Comparison of ENCODE assay signal across 8 mouse cellular contexts in the genomic region with DNA sequence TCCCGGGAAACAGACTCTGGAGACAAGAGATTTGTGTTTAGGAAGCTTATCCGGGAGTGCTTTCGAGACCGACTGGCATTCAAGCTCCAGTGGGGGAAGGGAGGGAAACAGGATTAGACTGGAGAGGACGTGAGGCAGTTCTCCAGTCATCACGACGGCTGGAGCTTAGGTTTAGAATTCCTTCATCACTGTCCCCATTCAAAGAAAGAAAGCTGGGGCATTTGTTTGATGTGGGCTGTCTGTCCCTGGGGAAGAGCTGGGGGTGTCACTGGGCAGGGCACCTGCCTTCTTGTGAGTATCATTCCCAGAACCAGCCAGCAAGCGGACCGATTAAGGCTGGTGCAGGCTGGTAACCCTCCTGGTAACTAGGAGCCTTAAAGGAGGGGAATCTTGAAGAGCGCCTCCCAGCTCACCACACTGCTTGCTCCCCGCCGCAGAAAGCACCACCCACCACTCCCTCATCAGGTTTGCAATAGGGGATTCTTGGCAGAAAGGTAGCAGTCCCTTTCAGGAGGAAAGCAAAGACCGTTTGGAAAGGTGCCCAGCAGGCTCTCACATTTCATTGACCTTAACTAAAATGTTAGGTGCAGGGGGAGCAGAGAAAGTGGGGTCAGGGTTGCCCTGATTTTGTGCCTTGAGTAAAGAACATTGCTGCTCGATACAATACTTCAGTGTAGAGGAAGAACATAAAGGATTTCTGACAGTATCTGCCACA. TPM values are rescaled to one million over a fixed set of nuclear protein-coding genes. Genes with fewer than 3 reads are reported as not detected.
A peak's percentile ranks its signal among the peaks of the same experiment; 100 is the strongest.
DNase-seq lines count a peak whose midpoint lies in the region; ATAC-seq lines count a peak whose summit lies in the region.

No protein-coding gene starts in this region.

- DNase-seq in layer of hippocampus, adult 18-20 months (ENCODE audit: low spot score in 2 of 2), result peak; percentile 31 to 55
- DNase-seq in layer of hippocampus, adult 9-10 months (ENCODE audit: low spot score), result no peak
- peak; percentile 41 for DNase-seq in hindbrain, embryonic 14.5 days (ENCODE audit: low spot score)
- DNase-seq in left cerebral cortex, postnatal 10 days (ENCODE audit: extremely low spot score in 1 of 2, low spot score in 2 of 2), result peak; percentile 42 to 48
- DNase-seq in midbrain, embryonic 10.5 days (ENCODE audit: low spot score), result peak; percentile 45
- no peak for DNase-seq in thymus, postnatal 14 days

- peak overlapping the region; percentile 75 for H3K27ac ChIP-seq in forebrain, embryonic 12.5 days
- H3K27ac ChIP-seq in hindbrain, embryonic 14.5 days, result peak overlapping the region; percentile 67; the same call in 1 of the 2 replicates
- H3K27ac ChIP-seq in midbrain, embryonic 10.5 days (replicated peaks), result peak overlapping the region; percentile 85
- H3K27ac ChIP-seq in stomach, embryonic 16.5 days (ENCODE audit: low read length), result no peak overlapping the region

- peaks cover 4% of the 10 kb centered on the region; the same call in 1 of the 2 replicates for H3K27me3 ChIP-seq in forebrain, embryonic 12.5 days
- 0 out of 2 replicates have a peak, but pooled peaks cover 8% of the 10 kb centered on the region for H3K27me3 ChIP-seq in hindbrain, embryonic 14.5 days (ENCODE audit: control insufficient read depth, insufficient read depth, low read length)
- peaks cover 56% of the 10 kb centered on the region for H3K27me3 ChIP-seq in midbrain, embryonic 10.5 days (ENCODE audit: low read depth, poor library complexity, severe bottlenecking)
- no peaks in the 10 kb centered on the region; the same call in 1 of the 2 replicates for H3K27me3 ChIP-seq in stomach, embryonic 16.5 days (ENCODE audit: control insufficient read depth, insufficient read depth, low read length)

- H3K4me2 ChIP-seq in forebrain, embryonic 12.5 days, result peak overlapping the region; percentile 46
- H3K4me2 ChIP-seq in hindbrain, embryonic 14.5 days (replicated peaks), result peak overlapping the region; percentile 33
- H3K4me2 ChIP-seq in stomach, embryonic 16.5 days (ENCODE audit: low read depth, low read length), result peak overlapping the region; percentile 43

- no peaks in the 10 kb centered on the region for H3K9me3 ChIP-seq in forebrain, embryonic 12.5 days
- H3K9me3 ChIP-seq in hindbrain, embryonic 14.5 days (ENCODE audit: control insufficient read depth, low read length), result no peaks in the 10 kb centered on the region
- H3K9me3 ChIP-seq in midbrain, embryonic 10.5 days (replicated peaks), result no peaks in the 10 kb centered on the region
- H3K9me3 ChIP-seq in stomach, embryonic 16.5 days (replicated peaks; ENCODE audit: control insufficient read depth, low read length), result no peaks in the 10 kb centered on the region

- intact Hi-C loops in left cerebral cortex, postnatal 10 days (cut with DNase I), result no loop called here

- no peaks in the 10 kb centered on the region; the same call in 1 of the 2 replicates for H3K36me3 ChIP-seq in forebrain, embryonic 12.5 days (replicated peaks)
- H3K36me3 ChIP-seq in hindbrain, embryonic 14.5 days (replicated peaks; ENCODE audit: control insufficient read depth, insufficient read depth), result peaks cover 11% of the 10 kb centered on the region; the same call in 1 of the 2 replicates
- no peaks in the 10 kb centered on the region for H3K36me3 ChIP-seq in midbrain, embryonic 10.5 days
- H3K36me3 ChIP-seq in stomach, embryonic 16.5 days (ENCODE audit: control insufficient read depth, insufficient read depth, low read length), result no peaks in the 10 kb centered on the region

- H3K4me1 ChIP-seq in forebrain, embryonic 12.5 days, result peaks cover 5% of the 10 kb centered on the region
- H3K4me1 ChIP-seq in hindbrain, embryonic 14.5 days (replicated peaks; ENCODE audit: control insufficient read depth, insufficient read depth, low read length), result peaks cover 8% of the 10 kb centered on the region; the same call in 1 of the 2 replicates
- H3K4me1 ChIP-seq in midbrain, embryonic 10.5 days, result peaks cover 14% of the 10 kb centered on the region
- H3K4me1 ChIP-seq in stomach, embryonic 16.5 days (ENCODE audit: control insufficient read depth, insufficient read depth, low read length), result peaks cover 4% of the 10 kb centered on the region; the same call in 1 of the 2 replicates

- peak; percentile 51; the same call in 1 of the 2 replicates for ATAC-seq in forebrain, embryonic 12.5 days (ENCODE audit: low FRiP score)
- peak; percentile 59; the same call in 1 of the 2 replicates for ATAC-seq in hindbrain, embryonic 14.5 days (ENCODE audit: low FRiP score)
- ATAC-seq in stomach, embryonic 16.5 days (ENCODE audit: insufficient read depth, low FRiP score), result no peak

- 12% methylated on average over 14 of the region's 14 CpGs for WGBS in forebrain, embryonic 12.5 days
- WGBS in hindbrain, embryonic 14.5 days, result 12% methylated on average over 14 of the region's 14 CpGs
- WGBS in midbrain, embryonic 10.5 days, result 17% methylated on average over 14 of the region's 14 CpGs
- 14% methylated on average over 14 of the region's 14 CpGs for WGBS in stomach, embryonic 16.5 days

- peak overlapping the region; percentile 21; the same call in 1 of the 2 replicates for H3K9ac ChIP-seq in forebrain, embryonic 12.5 days
- no peak overlapping the region for H3K9ac ChIP-seq in hindbrain, embryonic 14.5 days
- H3K9ac ChIP-seq in stomach, embryonic 16.5 days (ENCODE audit: low read length), result peak overlapping the region; percentile 54

- peak overlapping the region; percentile 15; the same call in 1 of the 2 replicates for H3K4me3 ChIP-seq in forebrain, embryonic 12.5 days (replicated peaks)
- no peak overlapping the region; the same call in 1 of the 2 replicates for H3K4me3 ChIP-seq in hindbrain, embryonic 14.5 days (replicated peaks; ENCODE audit: low read length)
- H3K4me3 ChIP-seq in midbrain, embryonic 10.5 days, result peak overlapping the region; percentile 41
- peak overlapping the region; percentile 14 for H3K4me3 ChIP-seq in stomach, embryonic 16.5 days (replicated peaks; ENCODE audit: low read length)

RNA-seq across cellular contexts. Expression of a gene that starts 23.5 kb away (rescaled TPM):
- total RNA-seq in layer of hippocampus, adult 18-20 months (2021), result 100 to 1,000 TPM; 223 to 228 TPM
- 78.5 and 83.2 TPM in 2 replicates for polyA plus RNA-seq in forebrain, embryonic 12.5 days (2016; fragmentation: Nextera tagmentation; extraction: Ambion mirVana)
- 78.5 and 91.4 TPM in 2 replicates for polyA plus RNA-seq in hindbrain, embryonic 14.5 days (2014; fragmentation: Nextera tagmentation; extraction: Ambion mirVana)
- 100 to 1,000 TPM; 279 to 291 TPM for total RNA-seq in left cerebral cortex, postnatal 10 days (2021)
- 29.1 and 39.2 TPM in 2 replicates for polyA plus RNA-seq in midbrain, embryonic 10.5 days (2016; fragmentation: Nextera tagmentation; extraction: Ambion mirVana)
- 24.6 and 25.8 TPM in 2 replicates for polyA plus RNA-seq in stomach, embryonic 16.5 days (2015; fragmentation: Nextera tagmentation; extraction: Ambion mirVana)

Comparison
In these comparisons a context has a peak if more than half of its experiments do, and no peak if none do; other contexts are left out.
1. DNase-seq: peak in layer of hippocampus, adult 18-20 months (2 of 2), hindbrain, embryonic 14.5 days (single experiment), left cerebral cortex, postnatal 10 days (2 of 2) and midbrain, embryonic 10.5 days (single experiment); none in layer of hippocampus, adult 9-10 months (single experiment) and thymus, postnatal 14 days (single experiment).
2. Peak in every context shown above with its lines, with median percentiles within 50 percentile points of each other: H3K4me2 ChIP-seq.